Mouse (Mus musculus) hematopoietic stem cell, adult 5-6 weeks (primary cell): ENCODE measurements around the gene Pde6g. TPM values are rescaled to one million over a fixed set of nuclear protein-coding genes. Genes with fewer than 3 reads are reported as not detected.

Experiments
- total RNA-seq: library from RNA; stranded (forward); fragments of 172-1452, 232-1000 nt; gene quantifications from 2 replicates; pipeline ENCODE4 v1.2.3, GENCODE M21; 2017

Gene Pde6g
- total RNA-seq, 1 experiment from 2014 or later: not detected

Other genes with a start within 250 kb of the Pde6g start
- gene Bahcc1, start 220.6 kb downstream of the Pde6g start, total RNA-seq: 6.8 and 9.4 TPM in 2 replicates
- gene Actg1, start 105.0 kb downstream of the Pde6g start, total RNA-seq: 814 and 932 TPM in 2 replicates
- 0.15 TPM in 1 of 2 replicates, not detected in the other for gene Fscn2, start 92.0 kb downstream of the Pde6g start, total RNA-seq
- gene Faap100, start 74.7 kb downstream of the Pde6g start, total RNA-seq: 9.9 and 20.1 TPM in 2 replicates
- 30.3 and 43.1 TPM in 2 replicates for gene Nploc4, start 15.8 kb downstream of the Pde6g start, total RNA-seq
- gene Tspan10, start 10.9 kb downstream of the Pde6g start, total RNA-seq: not detected in 2 replicates
- 10.2 and 12.0 TPM in 2 replicates for gene Oxld1, start 4.6 kb upstream of the Pde6g start, total RNA-seq
- gene Ccdc137, start 4.6 kb upstream of the Pde6g start, total RNA-seq: 58.3 and 96.4 TPM in 2 replicates
- gene Arl16, start 14.1 kb upstream of the Pde6g start, total RNA-seq: 12.8 and 24.0 TPM in 2 replicates
- 63.4 and 112 TPM in 2 replicates for gene Mrpl12, start 31.1 kb upstream of the Pde6g start, total RNA-seq
- gene Slc25a10, start 38.3 kb upstream of the Pde6g start, total RNA-seq: 10.8 and 11.4 TPM in 2 replicates
- gene Gcgr, start 77.2 kb upstream of the Pde6g start, total RNA-seq: not detected in 2 replicates
- gene Mcrip1, start 96.2 kb upstream of the Pde6g start, total RNA-seq: 11.6 and 21.4 TPM in 2 replicates
- not detected in 2 replicates for gene Ppp1r27, start 97.6 kb upstream of the Pde6g start, total RNA-seq
- 384 and 534 TPM in 2 replicates for gene P4hb, start 119.8 kb upstream of the Pde6g start, total RNA-seq
- gene Arhgdia, start 128.1 kb upstream of the Pde6g start, total RNA-seq: 110 and 120 TPM in 2 replicates
- gene Alyref, start 144.9 kb upstream of the Pde6g start, total RNA-seq: 110 and 227 TPM in 2 replicates
- 18.1 and 32.6 TPM in 2 replicates for gene Anapc11, start 144.9 kb upstream of the Pde6g start, total RNA-seq
- gene Npb, start 155.0 kb upstream of the Pde6g start, total RNA-seq: not detected in 2 replicates
- gene Pcyt2, start 164.4 kb upstream of the Pde6g start, total RNA-seq: 38.6 and 41.7 TPM in 2 replicates
- gene Sirt7, start 171.7 kb upstream of the Pde6g start, total RNA-seq: 52.4 and 56.7 TPM in 2 replicates
- gene Mafg, start 180.1 kb upstream of the Pde6g start, total RNA-seq: 18.1 and 33.2 TPM in 2 replicates
- gene Pycr1, start 190.3 kb upstream of the Pde6g start, total RNA-seq: 0.88 and 2.1 TPM in 2 replicates
- 0.94 TPM in 1 of 2 replicates, not detected in the other for gene Myadml2, start 194.7 kb upstream of the Pde6g start, total RNA-seq
- gene Notum, start 207.7 kb upstream of the Pde6g start, total RNA-seq: not detected in 2 replicates
- gene Aspscr1, start 219.5 kb upstream of the Pde6g start, total RNA-seq: 37.1 and 48.8 TPM in 2 replicates